Mouse (Mus musculus) thymus, postnatal 36 days (tissue): ENCODE data around the gene Myoz1.
A peak's percentile ranks its signal among the peaks of the same experiment; 100 is the strongest.

ENCODE experiments used
- DNase-seq, 2 experiments: peaks; one replicate each; pipeline ENCODE4 v3.0.0; 2022; ENCODE audit warnings: mixed read lengths in 2 of 2

The Myoz1 gene

DNA sequence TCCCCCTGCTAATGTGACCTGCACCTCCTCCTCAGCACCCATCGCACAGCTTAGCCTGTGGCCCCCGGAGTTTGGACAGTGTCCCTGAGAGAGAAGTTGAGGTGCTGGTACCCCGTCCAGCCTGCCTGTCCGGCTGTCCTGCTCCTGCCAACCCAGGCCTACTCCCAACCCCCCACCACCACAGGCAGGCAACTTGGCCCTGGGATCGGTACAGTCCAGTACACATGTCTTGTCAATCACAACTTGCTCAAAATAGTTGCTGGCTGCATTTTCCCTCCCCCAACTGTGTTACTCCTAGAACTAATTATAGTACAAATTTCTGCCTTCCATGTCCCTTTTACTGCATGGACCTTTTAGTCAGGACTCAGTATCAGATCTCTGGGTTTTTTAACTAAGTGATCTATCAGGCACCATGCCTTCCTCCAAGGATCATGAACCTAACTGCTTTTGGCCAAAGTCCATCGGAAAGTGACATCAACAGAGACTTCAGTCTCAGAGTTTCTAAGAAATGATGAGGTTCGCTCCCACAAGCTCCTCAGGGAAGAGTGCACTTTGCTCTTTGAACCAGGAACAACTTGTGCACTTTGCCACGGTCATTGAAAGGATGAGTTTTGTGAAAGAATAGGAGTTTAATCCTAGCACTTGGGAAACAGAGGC is 11.9 kb upstream of the Myoz1 start, which contains the start of gene Synpo2l:
TSS of gene Synpo2l (minus strand) at position 201 of the 657 bp plus-strand sequence.
- DNase-seq: no peak

- no peak for DNase-seq
These were observed 11.1 kb upstream of the Myoz1 start for GRCm38 (mm10) chr14:20667469-20667868.

DNA sequence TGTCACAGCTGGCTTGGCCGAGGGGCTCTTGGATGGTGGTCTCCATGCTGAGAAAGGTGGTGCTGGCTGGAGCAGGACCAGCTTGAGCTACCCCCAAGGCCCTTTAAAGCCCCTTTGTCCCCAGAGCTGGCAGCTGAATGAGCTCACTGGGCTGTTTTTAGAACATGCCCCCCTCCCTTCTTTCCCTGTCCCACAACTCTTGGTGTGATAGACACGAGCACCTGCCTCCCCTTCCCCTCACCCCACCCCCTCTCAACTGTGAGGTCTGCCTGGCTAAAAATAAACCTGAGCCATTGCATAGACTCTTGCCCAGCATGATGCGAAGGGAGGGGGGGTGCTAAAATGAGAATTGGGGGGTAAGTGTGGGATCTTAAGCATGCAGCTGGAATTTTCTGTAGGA is 8.1 kb upstream of the Myoz1 start:
- no peak for DNase-seq

GRCm38 (mm10) chr14:20663601-20664000 is 7.3 kb upstream of the Myoz1 start:
- no peak for DNase-seq

- DNase-seq: no peak
These were observed 6.4 kb upstream of the Myoz1 start for GRCm38 (mm10) chr14:20662740-20663139.

DNA sequence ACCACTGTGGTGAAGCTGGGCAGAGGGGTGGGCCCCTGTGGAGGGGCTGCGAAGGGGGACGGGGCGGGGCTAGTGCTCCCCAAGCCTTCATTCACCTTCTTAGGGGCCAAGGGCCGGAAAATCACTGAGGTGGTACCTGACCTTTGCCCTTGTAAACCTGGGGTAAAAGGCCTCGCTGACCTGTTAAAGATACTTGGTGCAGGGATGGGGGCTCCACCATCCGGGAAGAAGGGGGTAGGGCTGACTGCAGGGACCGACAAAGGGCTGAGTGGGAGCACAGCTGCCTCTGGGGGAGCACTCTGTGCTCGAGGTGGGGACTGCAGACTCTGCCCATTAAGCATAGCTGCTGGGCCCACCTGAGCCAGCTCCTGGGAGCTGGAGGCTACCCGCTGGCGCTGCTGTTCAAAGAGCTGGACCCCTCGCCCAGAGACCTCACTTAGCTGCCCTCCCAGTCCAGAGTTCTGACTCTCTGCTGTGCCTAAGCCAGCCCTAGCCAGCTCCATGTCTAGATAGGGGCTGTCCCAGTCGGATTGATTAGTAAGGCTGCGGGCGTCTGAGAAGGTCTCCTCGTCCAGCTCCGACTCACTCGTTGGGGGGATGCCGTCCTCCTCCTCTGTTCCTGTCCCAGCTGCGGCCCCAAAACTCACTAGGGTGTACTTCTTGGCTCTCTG is 5.5 kb upstream of the Myoz1 start:
- DNase-seq: peak in 1 of 2 experiments; percentile 31

- peak; percentile 89 for DNase-seq
These were observed 4.7 kb upstream of the Myoz1 start for GRCm38 (mm10) chr14:20660827-20661660.

GRCm38 (mm10) chr14:20659687-20660086 is 3.3 kb upstream of the Myoz1 start:
- DNase-seq: no peak

DNA sequence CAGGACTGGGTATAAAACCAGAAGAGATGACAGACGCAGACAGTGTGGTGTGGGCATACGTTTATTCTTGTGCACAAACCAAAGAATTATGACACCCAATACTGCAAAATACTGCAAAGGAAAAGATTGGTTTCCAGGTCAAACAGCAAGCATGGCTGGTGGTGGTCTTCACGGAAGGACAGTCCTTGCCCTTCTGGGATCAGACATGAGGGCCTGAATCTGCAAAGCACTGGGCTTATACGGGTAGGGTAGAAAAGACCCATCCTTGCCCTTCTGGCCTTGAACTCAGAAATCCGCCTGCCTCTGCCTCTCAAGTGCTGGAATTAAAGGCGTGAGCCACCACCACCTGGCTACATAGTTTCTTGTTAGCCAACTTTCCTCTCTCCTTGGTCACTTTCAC is 2.6 kb upstream of the Myoz1 start:
- DNase-seq: no peak

DNA sequence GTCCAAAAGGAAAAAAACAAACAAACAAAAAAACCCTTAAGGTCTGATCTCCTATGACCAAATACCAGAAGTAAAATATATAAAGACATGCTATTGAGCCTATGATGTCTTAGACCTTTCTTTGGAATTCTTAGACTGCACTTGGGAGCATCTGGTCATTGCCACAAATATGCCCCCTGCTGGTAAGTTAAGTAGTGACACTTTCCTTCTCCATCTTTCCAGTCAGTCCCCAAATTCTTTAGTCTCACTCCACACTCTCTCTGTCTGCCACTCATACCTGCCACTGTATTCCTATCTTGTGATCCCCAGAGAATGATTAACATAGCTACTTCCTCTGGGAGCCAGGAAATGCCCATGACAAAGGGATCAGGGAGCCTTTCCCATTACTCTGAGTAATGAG is 2.0 kb upstream of the Myoz1 start:
- DNase-seq: no peak

DNA sequence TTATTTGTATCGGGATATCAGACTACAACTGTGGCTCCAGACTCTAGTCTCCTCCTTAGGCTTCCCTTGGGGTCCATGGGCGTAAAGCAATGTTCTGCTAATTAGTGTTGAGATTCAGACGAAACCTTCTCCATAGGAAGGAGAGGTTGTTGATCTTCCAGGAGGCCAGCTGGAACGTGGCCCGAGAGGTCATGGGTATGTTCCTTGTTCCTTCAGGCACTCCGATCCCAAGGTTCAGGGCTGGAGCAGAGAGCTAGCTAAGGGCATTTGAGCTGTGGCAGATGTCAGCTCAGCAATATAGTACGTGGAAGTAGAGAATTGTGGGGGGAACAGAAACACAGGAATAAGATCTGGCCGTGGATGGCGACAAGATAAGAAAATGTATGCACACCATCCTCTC is 609 bp downstream of the Myoz1 start:
- DNase-seq: no peak

GRCm38 (mm10) chr14:20654690-20655421 is 1.5 kb downstream of the Myoz1 start:
- DNase-seq: no peak

DNA sequence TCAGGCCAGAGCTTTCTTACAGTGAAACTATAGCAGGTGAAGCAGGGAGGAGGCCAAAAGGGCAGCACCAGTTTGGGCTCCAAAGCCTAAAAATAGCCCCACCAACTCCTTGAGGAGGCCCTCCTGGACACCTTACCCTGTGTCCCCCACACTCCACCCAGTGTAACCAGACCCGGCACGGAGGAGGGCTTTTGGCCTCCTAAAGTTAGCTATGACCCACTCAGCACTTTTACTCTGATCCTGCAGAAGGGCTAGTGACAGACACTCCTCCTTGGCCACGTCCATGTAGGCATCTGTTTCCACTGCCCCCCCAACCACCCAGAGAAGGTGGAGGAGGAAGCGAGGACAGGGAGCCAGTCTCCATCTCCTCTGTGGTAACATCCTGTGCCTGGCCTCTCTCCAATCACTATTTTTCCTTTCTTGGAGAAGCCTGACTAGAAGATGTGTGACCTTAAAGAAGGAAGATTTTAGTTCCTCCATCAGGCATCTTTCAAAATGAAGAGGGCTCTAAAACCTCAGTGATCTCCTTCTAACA is 4.6 kb downstream of the Myoz1 start:
- no peak for DNase-seq

DNA sequence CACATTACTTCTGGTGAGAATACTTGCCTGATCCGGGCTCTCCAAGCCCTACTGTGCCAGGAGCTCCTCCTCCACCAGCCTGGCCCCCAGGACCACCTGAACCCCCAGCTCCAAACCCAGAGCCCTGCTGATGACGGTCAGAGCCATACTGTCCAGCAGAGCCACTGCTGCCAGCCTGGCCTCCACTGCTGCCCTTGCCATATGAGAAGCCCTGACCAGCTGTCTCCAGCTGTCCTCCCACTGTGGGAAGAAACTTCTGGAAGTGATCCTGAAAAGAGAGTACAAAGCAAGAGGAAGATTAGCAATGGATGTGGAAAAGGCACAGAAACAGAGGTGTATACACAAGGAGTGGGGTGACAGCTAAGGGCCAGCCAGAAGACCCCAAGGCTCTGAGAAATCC is 5.3 kb downstream of the Myoz1 start:
- DNase-seq: no peak

GRCm38 (mm10) chr14:20646381-20646780 is 10.0 kb downstream of the Myoz1 start:
- DNase-seq: no peak

DNA sequence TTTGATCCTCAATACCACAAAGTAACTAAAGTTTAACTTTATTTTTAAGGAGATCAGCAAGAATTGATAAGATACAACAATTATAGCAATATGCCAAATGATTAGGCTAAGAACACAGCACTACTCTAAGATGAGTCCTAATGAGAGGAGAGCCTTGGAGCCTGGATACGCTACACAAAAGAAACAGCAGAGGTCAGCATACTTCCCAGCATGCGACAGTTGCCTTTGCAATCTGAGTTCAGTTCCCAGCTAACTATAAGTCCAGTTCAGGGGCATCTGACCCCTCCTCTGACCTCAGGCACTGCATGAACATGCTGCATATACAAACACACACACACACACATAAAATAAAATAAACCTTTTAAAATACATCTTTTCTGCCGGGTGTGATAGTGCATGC is 10.8 kb downstream of the Myoz1 start:
- no peak for DNase-seq

DNA sequence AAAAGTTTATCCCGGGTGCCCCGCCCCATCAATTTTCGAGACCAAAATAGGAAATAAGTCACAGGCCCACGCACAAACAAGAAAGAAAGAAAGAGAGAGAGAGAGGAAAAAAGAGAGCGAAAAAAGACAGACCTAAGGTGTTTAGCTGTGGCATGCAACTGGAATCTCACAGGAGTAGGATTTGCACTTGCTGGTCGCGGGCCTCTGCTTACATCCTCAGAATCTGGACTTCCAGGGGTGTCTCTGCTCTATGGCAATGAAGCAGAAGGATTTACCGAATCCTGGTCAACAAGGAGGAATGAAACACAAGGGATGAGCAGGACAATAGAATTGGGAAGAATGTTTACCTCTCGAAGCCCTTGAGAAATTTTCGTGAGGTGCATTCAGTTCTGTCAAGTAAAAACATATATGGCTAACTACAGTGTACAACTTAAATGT is 14.9 kb downstream of the Myoz1 start:
- no peak for DNase-seq

GRCm38 (mm10) chr14:20640644-20641437 is 15.5 kb downstream of the Myoz1 start, which contains the start of gene Usp54:
TSS of gene Usp54 (minus strand) at chr14:20641063.
- DNase-seq: peak; percentile 99 to 100

DNA sequence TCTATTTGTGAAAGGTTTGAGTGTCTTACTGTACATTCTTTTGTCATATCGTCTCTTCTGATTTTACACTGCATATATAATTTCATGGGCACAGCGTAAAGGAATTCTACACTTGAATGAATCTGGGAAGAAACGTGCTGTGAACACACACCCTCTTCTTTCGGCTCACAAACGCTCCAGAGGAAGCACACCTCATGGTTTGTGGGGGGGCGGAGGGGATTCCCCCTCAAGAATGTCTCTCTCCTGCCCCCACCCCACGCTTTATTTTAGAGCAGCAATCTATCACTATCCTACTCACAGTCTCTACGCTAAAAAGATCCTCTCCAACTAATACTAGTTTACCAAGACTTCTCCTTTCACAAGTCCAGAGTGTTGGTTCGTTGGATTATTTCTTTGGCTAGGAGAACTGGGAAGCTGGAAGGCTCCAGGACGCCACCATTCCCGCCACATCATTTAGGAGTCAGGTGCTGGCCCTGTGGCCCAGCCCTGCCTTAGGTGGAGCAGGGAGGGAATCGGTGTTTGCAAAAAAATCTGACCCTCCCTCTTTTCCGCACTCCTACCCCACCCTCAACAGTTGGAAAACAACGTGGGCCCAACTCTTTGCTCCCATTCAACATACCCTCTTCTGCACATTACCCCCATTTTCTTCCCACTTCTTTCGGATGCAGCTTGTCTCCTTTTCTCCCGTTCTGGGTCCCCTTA is 16.3 kb downstream of the Myoz1 start:
- DNase-seq: peak; percentile 65 to 75

DNA sequence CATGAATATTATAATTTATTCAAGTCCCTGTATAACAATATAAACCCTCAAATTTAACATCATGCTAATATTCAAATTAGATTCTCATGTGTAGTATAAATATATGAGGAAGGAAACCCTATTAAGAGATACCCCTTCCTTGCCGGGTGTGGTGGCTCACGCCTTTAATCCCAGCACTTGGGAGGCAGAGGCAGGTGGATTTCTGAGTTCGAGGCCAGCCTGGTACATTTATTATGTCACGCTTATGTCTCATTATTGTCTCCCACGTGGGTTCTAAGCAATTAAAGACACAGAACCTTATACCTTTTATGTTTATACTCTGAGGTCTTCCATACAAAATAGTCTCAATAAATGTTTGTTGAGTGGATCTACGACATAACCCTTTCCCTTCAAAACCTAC is 17.6 kb downstream of the Myoz1 start:
- no peak for DNase-seq
